Mouse (Mus musculus) central nervous system, embryonic 18 days (tissue): Measurements from ENCODE around the gene Zfp11. TPM values are rescaled to one million over a fixed set of nuclear protein-coding genes. Genes with fewer than 3 reads are reported as not detected.

Experiments
- polyA plus RNA-seq: library from polyadenylated mRNA; depleted of rRNA; stranded (reverse); fragments of >200 nt; gene quantifications from 2 replicates; pipeline ENCODE4 v1.2.3, GENCODE M21; 2012; rRNA removed

Gene Zfp11
- 6.6 and 6.9 TPM in 2 replicates for polyA plus RNA-seq

DNA sequence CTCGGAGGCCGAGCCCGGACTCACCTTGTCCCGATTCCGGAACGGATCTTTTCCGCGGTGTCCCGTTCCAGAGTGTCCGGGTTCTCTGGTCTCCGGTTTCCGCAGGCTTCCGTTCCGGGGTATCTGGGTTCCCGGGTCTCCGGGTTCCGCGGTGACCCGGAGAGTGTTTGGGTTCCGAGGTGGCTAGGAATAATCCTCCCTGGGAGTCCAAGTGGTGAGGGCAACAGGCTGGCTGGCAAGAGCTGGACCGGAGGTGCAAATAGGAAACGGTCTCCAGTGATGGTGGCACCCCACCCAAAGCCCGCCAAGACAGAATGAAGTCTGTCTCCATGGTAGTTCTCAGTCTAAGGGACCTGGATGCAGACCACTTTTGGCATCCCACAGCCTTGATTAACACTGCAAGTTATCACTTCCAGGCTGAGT, at the start of gene Zfp11:
Gene Zfp11 (minus strand): TSS at position 64 of the 423 bp plus-strand sequence.

GRCm38 (mm10) chr5:129715326-129715861, 45.5 kb upstream of the Zfp11 start, which contains the start of gene Mrps17:
TSS of gene Mrps17 (plus strand) at chr5:129715497.

GRCm38 (mm10) chr5:129708412-129708811, 38.5 kb upstream of the Zfp11 start, which contains the start of gene Sept14:
TSS of gene Sept14 (minus strand) at chr5:129708512.

Other genes with a start within 250 kb of the Zfp11 start
- 252 and 266 TPM in 2 replicates for gene Sfswap, start 168.9 kb downstream of the Zfp11 start, polyA plus RNA-seq
- 26.0 and 32.3 TPM in 2 replicates for gene Mmp17, start 85.9 kb downstream of the Zfp11 start, polyA plus RNA-seq
- gene Sept14, start 38.4 kb upstream of the Zfp11 start, polyA plus RNA-seq = not detected in 2 replicates
- gene Mrps17, start 45.4 kb upstream of the Zfp11 start, polyA plus RNA-seq = 129 and 133 TPM in 2 replicates
- 75.2 and 76.2 TPM in 2 replicates for gene Nipsnap2, start 55.0 kb upstream of the Zfp11 start, polyA plus RNA-seq
- 17.1 and 21.9 TPM in 2 replicates for gene Psph, start 117.3 kb upstream of the Zfp11 start, polyA plus RNA-seq
- 19.7 and 24.7 TPM in 2 replicates for gene Sumf2, start 176.9 kb upstream of the Zfp11 start, polyA plus RNA-seq
- 731 and 832 TPM in 2 replicates for gene Chchd2, start 217.4 kb upstream of the Zfp11 start, polyA plus RNA-seq
- gene Zbed5, start 225.6 kb upstream of the Zfp11 start, polyA plus RNA-seq = 14.1 and 14.9 TPM in 2 replicates
- 0.84 and 1.8 TPM in 2 replicates for gene Phkg1, start 228.4 kb upstream of the Zfp11 start, polyA plus RNA-seq
- 4.0 and 4.9 TPM in 2 replicates for gene Nupr1l, start 238.4 kb upstream of the Zfp11 start, polyA plus RNA-seq